Mouse (Mus musculus) gastrocnemius, postnatal 36 days (tissue): ENCODE measurements at regions not wholly inside any gene's neighbourhood (a gene's known extent, or its start where the extent isn't known, plus 50 kb on each side); places are given as distances from the start of the nearest gene placed in this dataset.
A peak's percentile ranks its signal among the peaks of the same experiment; 100 is the strongest.

Experiments used
- DNase-seq, 2 experiments: peaks; one replicate each; pipeline ENCODE4 v3.0.0; 2022
- intact Hi-C: fragments of 180-260 bp; cut with DNase I; formaldehyde crosslinking; loops from one replicate; pipeline ENCODE4 v1.15.1; 2025

DNA sequence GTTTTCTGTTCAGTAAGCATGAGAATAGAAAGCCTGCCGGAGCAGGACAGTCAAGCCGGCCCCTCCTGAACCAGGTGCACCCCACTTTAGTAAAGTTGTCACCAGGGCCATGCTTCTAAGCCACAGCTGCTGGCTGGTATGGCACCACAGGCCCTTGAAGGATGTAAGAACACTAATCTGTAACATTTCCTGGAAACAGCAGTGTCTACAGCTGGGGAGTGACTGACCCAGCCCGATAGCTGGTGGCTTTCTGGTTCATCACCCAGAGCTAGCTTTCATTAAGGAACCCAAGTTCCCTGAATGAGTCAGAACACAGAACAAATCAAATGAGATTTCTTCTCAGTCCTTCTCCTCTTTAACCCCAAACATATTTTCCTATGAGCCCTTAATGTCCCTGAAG, 82.4 kb upstream of the Nkx1-1 start:
- intact Hi-C loops, result no loop called here
- no peak for DNase-seq

DNA sequence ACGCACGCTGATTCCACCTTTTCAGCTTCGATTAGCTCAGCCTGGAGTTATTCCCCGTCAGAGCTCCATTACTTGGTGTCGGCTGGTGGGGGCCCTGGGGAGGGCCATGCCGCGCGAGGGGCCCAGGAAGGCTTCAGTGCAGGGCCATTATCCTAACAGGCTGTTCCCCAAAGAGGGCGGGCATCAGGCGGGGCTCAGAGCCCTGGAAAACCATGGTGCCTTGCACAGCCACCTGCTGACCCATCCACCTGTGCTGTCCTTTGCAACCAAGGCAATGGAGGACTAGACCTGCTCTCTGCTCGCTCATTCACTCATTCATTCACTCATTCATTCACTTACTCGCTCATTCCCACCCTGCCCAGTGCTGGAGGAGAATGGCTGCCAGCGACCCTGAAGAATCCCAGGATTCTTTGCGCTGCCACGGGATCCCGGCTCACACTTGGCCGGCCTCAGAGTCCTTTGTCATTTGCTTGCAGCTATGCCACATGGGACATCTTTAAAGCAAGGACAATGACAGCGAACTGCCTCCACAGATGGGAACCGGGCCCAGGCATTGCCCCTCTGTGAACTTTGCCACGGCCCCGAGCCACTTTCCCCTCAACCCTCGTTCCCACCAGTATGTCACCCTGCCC, 78.6 kb upstream of the Nkx1-1 start:
- intact Hi-C loops, result no loop called here
- no peak for DNase-seq

DNA sequence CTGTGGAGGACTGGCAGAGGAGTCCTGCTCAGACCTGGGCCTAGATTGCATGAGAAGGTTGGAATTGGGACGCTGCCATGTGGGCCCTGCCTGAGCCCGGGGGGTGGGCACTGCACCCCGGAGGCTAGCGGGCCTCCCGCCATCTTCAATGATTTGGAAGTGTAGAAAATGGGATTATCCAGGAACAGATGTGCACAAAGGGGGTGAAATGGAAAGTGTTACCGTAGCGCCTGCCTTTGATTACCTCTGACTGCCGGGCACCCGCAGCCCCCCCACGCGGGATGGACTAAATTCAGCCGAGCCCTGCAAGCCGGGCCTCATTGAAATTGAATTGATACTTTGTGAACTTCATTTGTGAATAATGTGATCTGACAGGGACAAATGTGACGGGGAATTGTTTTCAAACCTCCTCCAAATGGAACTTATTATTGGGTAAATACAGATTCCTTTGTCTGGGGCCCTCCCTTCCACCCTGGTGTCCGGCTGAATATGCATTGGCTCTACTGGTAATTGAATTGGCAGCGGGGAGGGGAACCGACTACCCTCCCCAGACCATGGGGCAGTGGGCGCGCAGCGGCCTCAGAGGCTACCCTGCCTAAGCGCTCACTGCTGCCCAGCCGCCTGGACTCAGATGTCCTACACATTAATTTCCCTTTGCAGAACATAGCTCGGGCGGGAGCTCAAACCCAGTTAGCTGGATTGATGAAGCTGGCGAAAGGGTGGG, 77.9 kb upstream of the Nkx1-1 start:
- intact Hi-C loops, result no loop called here
- no peak for DNase-seq

DNA sequence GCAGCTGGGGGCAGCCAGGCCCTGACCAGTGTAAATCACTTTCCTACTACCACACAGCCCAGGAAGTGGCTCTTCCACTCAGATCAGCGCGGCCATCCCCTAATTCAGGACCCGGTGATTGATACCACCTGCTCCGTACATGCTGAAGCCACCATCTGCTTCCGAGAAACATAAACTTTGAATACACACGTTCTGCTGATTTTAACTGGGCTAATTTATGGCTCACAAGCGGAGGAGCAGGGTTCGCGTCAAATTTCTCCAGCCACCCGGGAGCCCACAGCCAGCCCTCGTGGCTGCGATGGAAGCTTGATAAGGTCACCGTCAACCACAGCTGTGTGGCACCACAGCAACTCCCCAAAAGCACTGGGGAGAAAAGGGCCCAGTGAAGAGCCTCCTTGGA, 72.0 kb upstream of the Nkx1-1 start:
- no peak for DNase-seq
- intact Hi-C loops, result no loop called here

DNA sequence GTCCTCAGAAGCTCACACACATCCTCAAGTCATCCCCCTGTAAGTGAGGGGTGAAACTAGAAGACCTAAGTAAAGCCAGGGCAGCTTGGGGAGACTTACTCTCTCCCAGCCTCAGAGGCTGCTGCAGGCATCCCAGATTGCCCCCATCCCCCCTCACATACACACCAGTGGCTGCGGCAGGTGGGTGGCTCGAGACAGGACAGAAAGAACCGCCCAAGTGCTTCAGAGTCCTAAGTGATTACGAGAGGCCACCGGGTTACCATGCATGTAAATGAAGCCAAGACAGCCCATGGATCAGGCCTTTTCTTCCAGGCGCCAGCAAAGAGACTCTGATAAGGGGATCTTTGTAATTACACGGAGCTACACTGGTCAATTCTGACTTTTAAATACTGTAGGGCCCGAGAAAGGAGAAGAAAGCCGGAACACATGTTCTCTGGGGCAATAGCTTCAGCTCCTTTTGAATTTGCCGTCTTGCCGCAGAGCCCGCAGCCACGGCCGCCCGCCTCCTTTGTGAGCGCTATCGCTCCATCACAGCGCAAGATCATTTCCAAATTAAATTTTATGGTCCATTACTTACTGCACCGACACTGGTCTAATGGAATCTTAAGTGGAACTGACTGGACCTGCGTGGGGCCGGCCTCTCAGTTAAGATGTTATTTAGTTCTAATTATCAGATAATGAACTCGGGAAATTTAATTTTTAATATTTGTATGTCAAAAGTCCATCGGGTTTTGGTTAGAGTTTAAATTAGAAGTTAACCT, 68.1 kb upstream of the Nkx1-1 start:
- intact Hi-C loops, result no loop called here

DNA sequence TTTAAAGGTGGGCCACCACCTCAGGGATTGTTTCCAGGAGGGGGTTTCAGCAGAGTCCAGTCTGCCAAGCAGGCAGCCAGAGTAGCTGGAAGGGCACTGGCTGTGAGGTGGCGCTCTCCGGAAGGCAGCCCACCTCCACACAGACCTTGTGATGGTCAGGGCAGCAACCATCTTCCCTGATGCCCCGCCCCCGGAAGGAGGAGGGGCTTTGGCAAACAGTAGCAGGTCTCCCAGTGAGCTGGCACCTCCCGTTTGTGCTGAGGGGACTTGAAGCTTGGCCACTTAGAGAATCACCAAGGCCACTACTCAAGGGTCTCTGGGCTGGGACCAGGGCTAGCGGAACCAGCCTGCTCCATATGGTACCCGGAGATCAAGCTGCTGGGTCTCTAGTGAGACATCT, 67.4 kb upstream of the Nkx1-1 start:
- intact Hi-C loops, result no loop called here
- DNase-seq, result no peak

More for the DNA sequence above, 68.1 kb upstream of the Nkx1-1 start:
- no peak for DNase-seq

DNA sequence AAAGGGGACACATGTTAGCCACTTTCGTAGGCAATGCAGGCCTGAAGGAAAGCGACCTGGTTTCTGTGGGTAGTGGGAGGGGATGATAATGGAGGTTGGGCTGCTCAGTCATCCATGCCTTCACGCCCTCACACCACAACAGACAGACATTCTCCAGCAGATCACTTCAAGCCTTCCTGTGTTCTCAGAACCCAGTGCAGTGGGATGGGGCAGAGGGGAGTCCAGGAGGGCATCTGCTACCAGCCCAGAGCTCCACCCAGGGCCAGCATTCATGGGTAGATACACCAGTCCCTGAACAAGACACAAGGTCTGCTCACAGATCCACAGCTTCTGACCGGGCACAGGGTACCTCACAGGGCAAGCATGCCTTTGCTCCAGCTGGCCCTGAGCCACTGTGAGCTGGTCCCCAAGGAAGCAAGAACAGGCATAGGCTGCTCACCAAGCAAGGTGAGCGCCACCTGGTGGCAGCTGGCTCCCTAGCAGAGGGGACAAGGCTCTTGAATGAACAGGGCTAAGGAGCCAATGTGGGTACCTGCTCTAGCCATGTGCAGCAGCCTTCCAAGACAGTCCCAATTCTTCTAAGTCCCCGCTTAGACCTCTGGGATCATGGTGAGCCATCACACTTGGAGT, 62.2 kb upstream of the Nkx1-1 start:
- intact Hi-C loops, result loop anchor here (5.0 kb wide), 1 partner anchor 104 kb away; no protein-coding TSS in a partner anchor
- DNase-seq, result peak; percentile 44 to 45

DNA sequence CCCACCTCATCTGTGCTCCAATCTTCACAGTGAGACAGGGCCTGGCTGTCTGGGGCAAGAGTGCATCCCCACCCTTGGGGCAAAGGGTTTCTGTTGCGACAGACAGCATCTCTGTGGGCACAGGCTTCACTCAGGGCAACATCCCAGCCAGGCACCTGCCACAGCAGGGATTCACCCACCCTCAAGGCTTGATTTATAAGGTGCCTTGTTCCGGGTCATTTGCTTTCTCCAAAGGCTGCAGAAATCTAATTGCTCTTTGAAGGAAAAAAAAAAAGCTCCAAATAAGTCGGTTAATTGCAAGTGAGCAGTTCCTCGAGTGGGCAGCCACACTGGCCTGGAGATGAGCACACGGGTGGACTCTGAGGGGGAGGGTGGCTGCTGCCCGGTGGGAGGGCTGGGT, 61.5 kb upstream of the Nkx1-1 start:
- no peak for DNase-seq
- intact Hi-C loops, result loop anchor here (5.0 kb wide), 1 partner anchor 103 kb away; no protein-coding TSS in a partner anchor

DNA sequence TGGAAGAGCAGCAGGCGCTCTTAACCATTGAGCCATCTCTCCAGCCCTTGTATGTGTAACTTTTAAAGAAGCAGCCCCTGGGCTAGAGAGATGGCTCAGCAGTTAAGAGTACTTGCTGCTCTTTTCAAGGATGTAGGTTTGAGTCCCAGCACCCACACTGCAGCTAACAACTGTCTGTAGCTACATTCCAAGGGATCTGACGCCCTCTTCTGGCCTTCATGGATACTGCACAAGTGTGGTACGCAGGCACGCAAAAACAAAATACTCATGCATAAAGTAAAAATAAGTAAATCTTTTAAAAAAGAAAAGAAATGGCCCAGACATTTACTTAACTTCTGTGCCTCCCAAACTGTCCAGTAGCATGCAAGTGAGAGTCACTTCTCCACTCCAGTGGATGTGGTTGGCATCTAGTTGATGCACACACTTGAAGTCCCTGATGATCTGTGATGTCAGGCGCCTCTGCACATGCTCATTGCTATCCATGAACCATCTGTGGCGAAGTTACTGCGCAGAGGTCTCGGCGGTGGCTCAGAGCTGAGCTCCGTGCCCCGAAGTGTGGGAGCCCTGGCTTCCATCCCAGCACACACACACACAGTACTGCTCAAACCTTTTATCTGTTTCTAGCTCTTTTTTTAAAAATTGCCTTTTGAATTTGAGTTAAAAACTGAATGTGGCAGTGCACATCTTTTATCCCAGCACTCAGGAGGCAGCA, 59.0 kb upstream of the Nkx1-1 start:
- intact Hi-C loops, result no loop called here
- no peak for DNase-seq

DNA sequence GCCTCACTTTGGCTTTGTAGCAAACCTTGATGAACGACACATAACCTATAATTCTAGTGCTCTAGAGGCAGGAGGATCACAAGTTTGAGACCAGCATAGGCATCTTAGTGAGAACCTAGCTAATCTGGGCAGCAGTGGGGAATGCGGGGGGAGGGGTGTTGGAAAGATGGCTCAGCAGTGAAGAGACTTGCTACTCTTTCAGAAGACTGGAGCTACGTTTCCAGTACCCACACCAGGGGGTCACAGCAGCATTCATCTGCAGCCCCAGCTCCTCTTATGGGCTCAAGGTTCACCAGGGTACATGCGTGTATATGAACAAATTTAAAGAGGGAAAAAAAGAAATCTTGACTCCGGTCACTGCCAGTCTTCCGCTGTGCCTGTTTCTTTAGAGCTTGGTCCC, 55.5 kb upstream of the Nkx1-1 start:
- no peak for DNase-seq
- intact Hi-C loops, result no loop called here

DNA sequence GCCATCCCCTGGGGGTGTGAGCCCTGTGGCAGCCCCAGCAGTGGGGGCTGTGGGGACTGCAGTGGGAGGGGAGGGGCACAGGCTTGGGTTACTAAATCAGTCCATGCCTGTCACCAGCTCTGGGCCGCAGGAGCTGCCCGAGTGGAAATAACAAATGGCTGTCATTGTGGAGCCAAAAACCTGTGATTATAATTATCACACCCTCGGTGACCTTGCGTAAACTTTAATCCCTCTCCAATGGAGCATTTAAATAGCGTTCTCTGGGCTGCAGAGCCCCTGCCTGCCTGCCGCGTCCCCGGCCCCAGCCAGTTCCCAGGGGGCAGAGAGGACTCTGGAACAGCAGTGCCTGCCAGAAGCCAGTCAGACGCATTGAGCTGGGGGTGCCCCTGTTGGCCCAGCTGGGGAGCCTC, 54.4 kb upstream of the Nkx1-1 start:
- DNase-seq, result no peak
- intact Hi-C loops, result no loop called here

DNA sequence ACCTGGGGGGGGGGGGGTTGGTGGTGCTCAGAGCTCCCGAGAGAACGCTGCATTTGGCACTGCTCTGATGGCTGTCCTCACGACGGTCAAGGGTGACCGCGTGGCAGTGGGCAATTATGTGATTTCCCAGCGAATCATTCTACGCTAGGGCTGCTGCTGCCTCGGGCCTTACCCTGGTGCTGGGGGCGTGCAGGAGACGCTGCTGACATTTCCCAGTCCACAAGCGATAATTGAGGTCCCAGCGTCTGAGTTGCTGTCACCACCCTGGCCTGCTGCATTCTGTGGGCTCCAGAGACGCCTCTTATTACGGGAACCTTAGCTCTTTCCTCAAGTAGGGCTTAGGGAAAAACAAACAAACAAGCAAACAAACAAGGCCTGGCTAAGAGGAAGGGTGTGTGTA, 52.0 kb upstream of the Nkx1-1 start:
- DNase-seq, result no peak
- intact Hi-C loops, result no loop called here
